Mouse (Mus musculus) embryonic fibroblast, embryonic 13.5 days (primary cell): ENCODE measurements around the gene Usf2.

ENCODE experiments used
- CTCF ChIP-seq: IDR thresholded peaks from 2 replicates; pipeline ENCODE4 v1.5.1; 2011; ENCODE audit warnings: mild to moderate bottlenecking, control low read depth, low read length, moderate library complexity, borderline replicate concordance; ENCODE audit not compliant: insufficient read depth
- POLR2A ChIP-seq: IDR thresholded peaks from 2 replicates; pipeline ENCODE4 v1.6.1; 2011; ENCODE audit warnings: low read depth, mild to moderate bottlenecking, control low read depth, low read length, moderate library complexity

GRCm38 (mm10) chr7:30968611-30969010 is 12.0 kb upstream of the Usf2 start:
- TF ChIP-seq CTCF (no peak), POLR2A (no peak)
